Mouse (Mus musculus) hindbrain, embryonic 12.5 days (tissue): ENCODE data around the gene Htr1a. TPM values are rescaled to one million over a fixed set of nuclear protein-coding genes. Genes with fewer than 3 reads are reported as not detected.

Experiments used
- polyA plus RNA-seq: library from polyadenylated mRNA; unstranded; fragments of >200 nt; fragmentation: Nextera tagmentation; extraction: Ambion mirVana; gene quantifications from 2 replicates; pipeline ENCODE4 v1.2.1, GENCODE M21; 2016

Gene Htr1a
- polyA plus RNA-seq, 1 experiment from 2014 or later = 0.75 TPM

Other genes starting within 250 kb of the Htr1a start
- gene Rnf180, start 148.8 kb upstream of the Htr1a start, polyA plus RNA-seq = 16.4 and 18.2 TPM in 2 replicates